Mouse (Mus musculus) CD4-positive naive resting alpha-beta T cell, adult 57 days (primary cell): ENCODE measurements around the gene Scaf8. TPM values are rescaled to one million over a fixed set of nuclear protein-coding genes. Genes with fewer than 3 reads are reported as not detected.

Experiments used
- total RNA-seq: library from RNA; stranded (reverse); gene quantifications from one replicate; pipeline ENCODE4 v1.2.4, GENCODE M21; 2023

Gene Scaf8
- 107 TPM for total RNA-seq

DNA sequence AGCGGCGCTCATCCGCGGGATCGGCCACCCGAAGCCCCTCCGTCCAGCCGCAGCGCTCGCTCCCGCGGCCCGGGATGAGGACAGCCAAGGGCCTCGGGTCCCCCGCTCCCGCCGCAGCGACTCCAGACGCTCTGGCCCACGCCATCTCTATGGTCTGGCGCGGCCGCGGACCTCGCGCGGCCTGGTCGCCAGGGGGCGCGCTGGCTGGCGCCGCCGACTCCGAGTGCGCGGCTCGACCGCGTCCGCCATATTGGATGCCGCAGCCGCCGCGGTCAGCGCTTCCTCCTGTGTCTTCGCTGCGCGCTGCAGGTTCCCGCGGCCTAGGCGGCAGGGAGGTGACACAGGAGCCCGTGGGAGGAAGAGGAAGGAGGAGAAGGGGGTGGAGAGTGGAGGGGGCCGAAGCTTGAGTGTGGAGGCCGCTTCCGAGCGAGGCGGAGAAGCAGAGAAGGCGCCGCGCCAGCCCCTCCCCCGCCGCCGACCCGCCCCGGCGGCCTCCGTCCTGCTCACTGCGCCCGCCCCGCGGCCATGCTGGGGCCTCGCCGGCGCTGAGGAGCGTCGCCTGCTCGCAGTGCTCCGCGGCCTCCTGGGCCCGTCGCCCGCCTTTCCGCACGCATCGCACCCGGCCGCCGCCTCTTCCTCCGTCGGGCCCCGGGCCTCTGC is at the start of gene Scaf8:
TSS of gene Scaf8 (plus strand) at position 253 of the 660 bp plus-strand sequence.

Other genes with a start within 250 kb of the Scaf8 start
- gene Tiam2, start 211.6 kb downstream of the Scaf8 start, total RNA-seq: 1.2 TPM